Mouse (Mus musculus) stomach, postnatal 0 days (tissue): ENCODE measurements around the gene Ezh1.

Source experiments
- CTCF ChIP-seq: IDR thresholded peaks from 2 replicates; pipeline ENCODE4 v1.5.1; 2016; ENCODE audit warnings: antibody characterized with exemption, low read depth, mild to moderate bottlenecking, moderate library complexity
- EP300 ChIP-seq: optimal IDR thresholded peaks from 2 replicates; pipeline ENCODE3; 2016; ENCODE audit warnings: antibody characterized with exemption

- TF ChIP-seq CTCF: no peak
- no peak for TF ChIP-seq EP300
Measured at GRCm38 (mm10) chr11:101224337-101224736, 1.9 kb downstream of the Ezh1 start.
